12 mouse cellular contexts compared by ENCODE assay signal in genomic region chr2:50885924-50886315, GRCm38 (mm10).
DNase-seq lines count a peak whose midpoint lies in the region; ATAC-seq and TF ChIP-seq lines count a peak whose summit lies in the region.
"Had no signal": no experiment of that assay in that cellular context is flagged by ENCODE, and none has a peak within 500 bp of the region (broad histone marks: within the 10 kb centered on the region; RNA-seq: fewer than 3 reads in every experiment).

No protein-coding gene starts in this region.

- no peaks in the 10 kb centered on the region; the same call in 1 of the 2 replicates for H3K27me3 ChIP-seq in hindbrain, embryonic 10.5 days (ENCODE audit: insufficient read depth, poor library complexity, severe bottlenecking)
- H3K27me3 ChIP-seq in hindbrain, embryonic 11.5 days (ENCODE audit: control insufficient read depth, insufficient read depth, low read length) = no peaks in the 10 kb centered on the region
- H3K27me3 ChIP-seq in forebrain, embryonic 15.5 days = no peaks in the 10 kb centered on the region
- H3K27me3 ChIP-seq in stomach, postnatal 0 days (ENCODE audit: control insufficient read depth, insufficient read depth, low read length) = no peaks in the 10 kb centered on the region
- H3K27me3 ChIP-seq in heart, embryonic 10.5 days (ENCODE audit: insufficient read depth, poor library complexity, severe bottlenecking) = no peaks in the 10 kb centered on the region
- H3K27me3 ChIP-seq: hindbrain, embryonic 15.5 days; liver, embryonic 15.5 days had no signal

- H3K4me3 ChIP-seq in hindbrain, embryonic 10.5 days = no peak overlapping the region
- H3K4me3 ChIP-seq in hindbrain, embryonic 11.5 days (ENCODE audit: low read depth, low read length) = no peak overlapping the region
- H3K4me3 ChIP-seq in forebrain, embryonic 15.5 days = no peak overlapping the region
- H3K4me3 ChIP-seq in stomach, postnatal 0 days (ENCODE audit: low read depth, low read length) = no peak overlapping the region
- no peak overlapping the region for H3K4me3 ChIP-seq in heart, embryonic 10.5 days
- H3K4me3 ChIP-seq: hindbrain, embryonic 15.5 days; liver, embryonic 15.5 days had no signal

- no peak overlapping the region for H3K4me2 ChIP-seq in hindbrain, embryonic 11.5 days (replicated peaks; ENCODE audit: low read depth, low read length)
- no peak overlapping the region for H3K4me2 ChIP-seq in forebrain, embryonic 15.5 days (replicated peaks)
- no peak overlapping the region for H3K4me2 ChIP-seq in stomach, postnatal 0 days (replicated peaks; ENCODE audit: low read depth)
- H3K4me2 ChIP-seq: hindbrain, embryonic 15.5 days; liver, embryonic 15.5 days had no signal

- H3K27ac ChIP-seq in hindbrain, embryonic 10.5 days = peak overlapping the region; percentile 36; the same call in 1 of the 2 replicates
- H3K27ac ChIP-seq in hindbrain, embryonic 11.5 days (ENCODE audit: low read depth, low read length) = no peak overlapping the region
- H3K27ac ChIP-seq in forebrain, embryonic 15.5 days (replicated peaks) = no peak overlapping the region
- H3K27ac ChIP-seq in stomach, postnatal 0 days (replicated peaks) = no peak overlapping the region
- no peak overlapping the region for H3K27ac ChIP-seq in heart, embryonic 10.5 days
- H3K27ac ChIP-seq: hindbrain, embryonic 15.5 days; liver, embryonic 15.5 days had no signal

- H3K9me3 ChIP-seq in hindbrain, embryonic 10.5 days = no peaks in the 10 kb centered on the region
- H3K9me3 ChIP-seq in hindbrain, embryonic 11.5 days (ENCODE audit: control insufficient read depth, low read length) = no peaks in the 10 kb centered on the region
- H3K9me3 ChIP-seq in forebrain, embryonic 15.5 days = no peaks in the 10 kb centered on the region
- no peaks in the 10 kb centered on the region for H3K9me3 ChIP-seq in stomach, postnatal 0 days (ENCODE audit: control insufficient read depth, low read length)
- H3K9me3 ChIP-seq in heart, embryonic 10.5 days = no peaks in the 10 kb centered on the region
- H3K9me3 ChIP-seq: hindbrain, embryonic 15.5 days; liver, embryonic 15.5 days had no signal

- 50% methylated on average over 7 of the region's 7 CpGs for WGBS in hindbrain, embryonic 10.5 days
- 51% methylated on average over 7 of the region's 7 CpGs for WGBS in hindbrain, embryonic 11.5 days
- WGBS in forebrain, embryonic 15.5 days = 13% methylated on average over 7 of the region's 7 CpGs
- WGBS in stomach, postnatal 0 days = 34% methylated on average over 7 of the region's 7 CpGs
- 28% methylated on average over 7 of the region's 7 CpGs for WGBS in heart, embryonic 10.5 days

- no peak for ATAC-seq in hindbrain, embryonic 11.5 days (ENCODE audit: low FRiP score)
- 0 out of 2 replicates have a peak, but pooled peaks have one; percentile 20 for ATAC-seq in forebrain, embryonic 15.5 days (replicated peaks)
- ATAC-seq in stomach, postnatal 0 days (ENCODE audit: low FRiP score, low TSS enrichment) = peak; percentile 35; the same call in 1 of the 2 replicates

- no peaks in the 10 kb centered on the region for H3K36me3 ChIP-seq in hindbrain, embryonic 10.5 days
- H3K36me3 ChIP-seq in hindbrain, embryonic 11.5 days (ENCODE audit: control insufficient read depth, insufficient read depth, low read length) = no peaks in the 10 kb centered on the region
- no peaks in the 10 kb centered on the region for H3K36me3 ChIP-seq in forebrain, embryonic 15.5 days
- no peaks in the 10 kb centered on the region for H3K36me3 ChIP-seq in stomach, postnatal 0 days (ENCODE audit: control insufficient read depth, insufficient read depth, low read length)
- no peaks in the 10 kb centered on the region for H3K36me3 ChIP-seq in heart, embryonic 10.5 days
- H3K36me3 ChIP-seq: hindbrain, embryonic 15.5 days; liver, embryonic 15.5 days had no signal

- no peak overlapping the region for H3K9ac ChIP-seq in hindbrain, embryonic 11.5 days (ENCODE audit: low read depth, low read length)
- H3K9ac ChIP-seq in forebrain, embryonic 15.5 days (replicated peaks) = no peak overlapping the region
- no peak overlapping the region for H3K9ac ChIP-seq in stomach, postnatal 0 days (ENCODE audit: low read length)
- H3K9ac ChIP-seq: hindbrain, embryonic 15.5 days; liver, embryonic 15.5 days had no signal

- DNase-seq in hindbrain, embryonic 10.5 days (ENCODE audit: low spot score) = no peak
- DNase-seq in hindbrain, embryonic 11.5 days (ENCODE audit: low spot score) = no peak
- DNase-seq in retina, postnatal 1 day = peak; percentile 66
- no peak for DNase-seq in retina, embryonic 14.5 days (ENCODE audit: low spot score)
- DNase-seq in stomach, postnatal 0 days (ENCODE audit: low spot score) = no peak
- DNase-seq in frontal cortex, postnatal 14 days (ENCODE audit: low spot score in 2 of 2) = no peak
- DNase-seq in heart, embryonic 10.5 days (ENCODE audit: low spot score) = no peak
- DNase-seq: right cerebral cortex, adult 18-20 months; thymus, postnatal 4 days had no signal

- peaks cover 5% of the 10 kb centered on the region for H3K4me1 ChIP-seq in hindbrain, embryonic 10.5 days (replicated peaks)
- H3K4me1 ChIP-seq in hindbrain, embryonic 11.5 days (replicated peaks; ENCODE audit: control insufficient read depth, insufficient read depth, low read length) = no peaks in the 10 kb centered on the region
- peaks cover 19% of the 10 kb centered on the region for H3K4me1 ChIP-seq in forebrain, embryonic 15.5 days
- no peaks in the 10 kb centered on the region for H3K4me1 ChIP-seq in stomach, postnatal 0 days (replicated peaks; ENCODE audit: control insufficient read depth, insufficient read depth)
- 0 out of 2 replicates have a peak, but pooled peaks cover 5% of the 10 kb centered on the region for H3K4me1 ChIP-seq in heart, embryonic 10.5 days
- H3K4me1 ChIP-seq: liver, embryonic 15.5 days had no signal

- no peak for TF ChIP-seq CTCF in stomach, postnatal 0 days (IDR thresholded peaks at IDR 0.05; ENCODE audit: low read depth)

- no peak for TF ChIP-seq EP300 in stomach, postnatal 0 days (optimal IDR thresholded peaks at IDR 0.05)
